Mouse (Mus musculus) liver, embryonic 16.5 days (tissue): Measurements from ENCODE around the gene Prkar2a. TPM values are rescaled to one million over a fixed set of nuclear protein-coding genes. Genes with fewer than 3 reads are reported as not detected.
A peak's percentile ranks its signal among the peaks of the same experiment; 100 is the strongest.
"Not testable (repeated sequence)": the region's sequence is repeated elsewhere in the genome, so short reads cannot be mapped to it uniquely, and the experiment has no call there.

Experiments
- ATAC-seq: fragments of 200-750 bp; cut with Nextera tagmentation; 2 replicates; pipeline ENCODE4 v1.8.0; 2017; ENCODE audit warnings: low read depth, mild to moderate bottlenecking, moderate number of reproducible peaks, moderate library complexity
- H3K27ac ChIP-seq: fragments of 300-500 bp; sonication (generic); 2 replicates; pipeline ENCODE4 v1.5.1; 2014; ENCODE audit warnings: mild to moderate bottlenecking, low read length
- H3K27me3 ChIP-seq: fragments of 300-500 bp; sonication (generic); 2 replicates; pipeline ENCODE4 v1.6.1; 2014; ENCODE audit warnings: low read depth, low read length, mixed read lengths; ENCODE audit not compliant: control insufficient read depth, insufficient read depth
- H3K36me3 ChIP-seq: fragments of 300-500 bp; sonication (generic); 2 replicates; pipeline ENCODE4 v1.6.1; 2014; ENCODE audit warnings: mild to moderate bottlenecking; ENCODE audit not compliant: control insufficient read depth, insufficient read depth
- H3K4me1 ChIP-seq: fragments of 300-500 bp; sonication (generic); 2 replicates; pipeline ENCODE4 v1.6.1; 2014; ENCODE audit warnings: low read depth, low read length, mixed read lengths; ENCODE audit not compliant: control insufficient read depth
- H3K4me2 ChIP-seq: fragments of 300-500 bp; sonication (generic); 2 replicates; pipeline ENCODE4 v1.6.1; 2014; ENCODE audit warnings: low read depth, low read length, mixed read lengths
- H3K4me3 ChIP-seq: fragments of 300-500 bp; sonication (generic); 2 replicates; pipeline ENCODE4 v1.5.1; 2014; ENCODE audit warnings: low read depth, mild to moderate bottlenecking, low read length
- H3K9ac ChIP-seq: fragments of 300-500 bp; sonication (generic); 2 replicates; pipeline ENCODE4 v1.6.1; 2014; ENCODE audit warnings: low read depth, low read length
- H3K9me3 ChIP-seq: fragments of 300-500 bp; sonication (generic); replicated peaks from 2 replicates; pipeline ENCODE4 v1.6.1; 2016; ENCODE audit warnings: low read length; ENCODE audit not compliant: control insufficient read depth
- whole genome bisulfite sequencing: fragments of 180-500 bp; shearing (Covaris S2); extraction: QIAGEN DNeasy Blood & Tissue Kit; methylation state at CpG from one replicate; pipeline ENCODE4 v1.1.7; 2014; ENCODE audit not compliant: insufficient replicate concordance; 5-methylcytosine and 5-hydroxymethylcytosine counted together
- polyA plus RNA-seq: library from polyadenylated mRNA; unstranded; fragments of >200 nt; fragmentation: Nextera tagmentation; extraction: Ambion mirVana; gene quantifications from 2 replicates; pipeline ENCODE4 v1.2.1, GENCODE M21; 2015

The Prkar2a gene
- 6.6 and 8.8 TPM in 2 replicates for polyA plus RNA-seq

DNA sequence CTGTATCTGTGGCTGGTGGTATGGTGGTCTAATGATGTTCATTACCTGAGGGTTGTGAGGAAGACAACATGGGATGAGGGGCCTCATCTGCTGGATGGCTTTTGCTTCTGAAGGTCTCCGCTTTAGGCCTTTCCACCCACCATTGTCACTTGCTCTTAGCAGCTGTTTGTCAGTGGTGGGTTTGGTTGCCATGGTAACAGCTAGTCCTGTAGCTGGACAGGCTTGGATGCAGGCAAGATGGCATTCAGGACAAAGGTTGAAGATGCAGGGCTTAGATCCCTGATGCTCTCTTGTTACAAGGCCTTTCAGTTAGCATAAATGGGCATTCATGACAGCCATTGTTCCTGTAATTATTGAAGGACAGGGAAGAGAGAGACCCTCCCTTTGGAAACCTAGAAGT is at the start of gene Prkar2a:
Prkar2a (plus strand) TSS at position 209 of the 400 bp plus-strand sequence.
- H3K9ac ChIP-seq, result no peak within 1 kb of the TSS
- no peak for ATAC-seq
- WGBS, result 77% methylated on average over 1 of the region's 1 CpGs
- no peak within 1 kb of the TSS for H3K4me3 ChIP-seq
- no peaks in the 10 kb centered on the region for H3K36me3 ChIP-seq
- H3K9me3 ChIP-seq, result no peaks in the 10 kb centered on the region
- H3K4me1 ChIP-seq, result peaks cover 16% of the 10 kb centered on the region
- no peak within 1 kb of the TSS for H3K4me2 ChIP-seq
- peaks cover 24% of the 10 kb centered on the region for H3K27me3 ChIP-seq
- H3K27ac ChIP-seq, result peak within 1 kb of the TSS; percentile 59

DNA sequence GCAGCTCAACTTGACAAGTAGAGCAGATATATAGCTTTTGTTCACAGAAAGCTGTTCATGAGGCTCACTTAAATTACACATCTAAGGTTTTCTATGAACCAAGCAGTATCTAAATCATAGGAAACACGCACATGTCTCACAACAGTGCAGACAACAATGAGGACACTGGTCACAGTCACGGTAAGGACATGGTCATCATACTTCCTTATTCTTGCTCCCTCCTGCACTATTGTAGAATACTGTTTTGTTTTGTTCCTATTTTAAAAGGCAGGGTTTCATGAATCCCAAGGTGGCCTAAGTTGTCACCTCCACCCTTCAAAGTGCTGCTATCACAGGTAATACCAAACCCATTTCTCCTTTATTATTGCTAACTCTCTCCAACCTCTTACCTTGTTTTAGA is 49.3 kb upstream of the Prkar2a start:
- Histone ChIP-seq H3K27ac (no peak overlapping the region), H3K27me3 (no peaks in the 10 kb centered on the region), H3K9ac (no peak overlapping the region), H3K4me3 (no peak overlapping the region), H3K36me3 (peaks cover 9% of the 10 kb centered on the region), H3K4me2 (no peak overlapping the region), H3K9me3 (no peaks in the 10 kb centered on the region), H3K4me1 (peaks cover 7% of the 10 kb centered on the region)
- 51% methylated on average over 2 of the region's 2 CpGs for WGBS
- no peak for ATAC-seq

DNA sequence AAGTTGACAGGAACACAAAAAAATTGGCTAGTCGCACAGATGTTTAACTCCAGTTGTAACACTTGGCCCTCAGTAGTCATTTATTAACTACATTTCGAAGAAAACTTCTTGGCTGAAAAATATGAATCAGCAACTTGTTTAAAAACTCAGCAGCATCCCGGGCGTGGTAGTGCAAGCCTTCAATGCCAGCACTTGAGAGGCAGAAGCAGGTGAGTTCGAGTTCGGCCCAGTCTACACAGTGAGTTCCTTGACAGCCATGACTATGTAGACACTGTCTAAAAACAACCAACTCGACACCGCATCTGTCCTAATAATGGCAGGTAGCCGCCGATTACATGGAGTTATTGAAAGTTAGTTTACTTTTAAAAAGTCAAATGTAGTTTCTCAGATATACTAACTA is 40.9 kb upstream of the Prkar2a start:
- H3K4me3 ChIP-seq, result peak overlapping the region; percentile 98
- H3K36me3 ChIP-seq, result no peaks in the 10 kb centered on the region; the same call in 1 of the 2 replicates
- peak overlapping the region; percentile 90 for H3K4me2 ChIP-seq
- peak overlapping the region; percentile 96 for H3K27ac ChIP-seq
- peaks cover 20% of the 10 kb centered on the region for H3K4me1 ChIP-seq
- WGBS, result 20% methylated on average over 10 of the region's 10 CpGs
- H3K27me3 ChIP-seq, result no peaks in the 10 kb centered on the region
- ATAC-seq, result no peak
- H3K9ac ChIP-seq, result peak overlapping the region; percentile 97
- H3K9me3 ChIP-seq, result no peaks in the 10 kb centered on the region

DNA sequence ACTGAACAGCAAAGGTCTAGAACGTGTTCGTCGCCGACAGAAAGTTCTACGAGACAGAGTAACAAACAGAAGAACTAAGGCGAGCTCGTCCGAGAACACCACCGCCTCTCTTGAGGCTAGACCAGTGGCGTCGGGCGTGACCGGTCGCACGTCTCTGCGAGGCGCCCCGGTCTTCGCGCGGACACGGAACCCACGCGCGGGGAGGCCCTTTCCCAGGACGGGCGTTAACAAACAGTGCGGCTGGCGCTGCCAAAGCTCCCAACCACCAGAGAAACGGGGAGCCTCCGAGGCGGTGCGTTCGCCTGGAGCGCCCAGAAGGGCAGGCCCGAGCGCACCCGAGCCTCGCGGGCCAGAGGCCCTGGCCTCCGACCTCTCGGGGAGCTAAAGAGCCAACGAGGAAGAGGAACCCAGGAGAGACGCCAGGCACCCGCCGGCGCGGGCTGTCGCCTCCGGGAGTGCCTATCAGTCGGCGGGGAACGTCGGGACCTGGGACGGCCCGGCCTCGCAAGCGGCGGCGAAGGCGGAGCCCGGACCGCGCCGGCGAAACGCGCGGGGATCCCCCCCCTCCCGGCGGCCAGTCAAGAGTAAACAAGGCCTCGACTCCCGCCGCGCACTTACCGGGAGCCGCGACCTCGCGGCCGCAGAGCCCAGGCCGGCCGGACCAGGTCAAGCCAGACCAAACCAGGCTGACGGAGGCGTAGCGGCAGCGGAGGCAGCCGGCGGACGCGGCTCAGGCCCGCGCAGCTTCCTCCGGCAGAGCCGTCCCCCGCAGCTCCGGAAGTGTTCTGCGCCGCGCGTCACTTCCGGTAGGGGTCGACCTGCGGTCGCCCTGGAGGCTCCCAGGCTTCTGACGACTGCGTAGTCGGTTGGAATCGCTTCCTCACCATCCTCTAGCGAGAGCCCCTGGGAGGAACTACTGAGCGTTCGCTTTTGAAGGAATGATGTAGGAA is 40.2 kb upstream of the Prkar2a start, which contains the start of gene Arih2:
Arih2 (minus strand) TSS at position 776 of the 950 bp plus-strand sequence.
- H3K9ac ChIP-seq, result peak within 1 kb of the TSS; percentile 97
- H3K9me3 ChIP-seq, result no peaks in the 10 kb centered on the region
- H3K36me3 ChIP-seq, result no peaks in the 10 kb centered on the region
- under 1% methylated on average over 100 of the region's 112 CpGs for WGBS
- ATAC-seq, result peak; percentile 96
- peak within 1 kb of the TSS; percentile 98 for H3K4me3 ChIP-seq
- H3K4me1 ChIP-seq, result peaks cover 20% of the 10 kb centered on the region
- H3K4me2 ChIP-seq, result peak within 1 kb of the TSS; percentile 90
- peak within 1 kb of the TSS; percentile 96 for H3K27ac ChIP-seq
- H3K27me3 ChIP-seq, result no peaks in the 10 kb centered on the region

DNA sequence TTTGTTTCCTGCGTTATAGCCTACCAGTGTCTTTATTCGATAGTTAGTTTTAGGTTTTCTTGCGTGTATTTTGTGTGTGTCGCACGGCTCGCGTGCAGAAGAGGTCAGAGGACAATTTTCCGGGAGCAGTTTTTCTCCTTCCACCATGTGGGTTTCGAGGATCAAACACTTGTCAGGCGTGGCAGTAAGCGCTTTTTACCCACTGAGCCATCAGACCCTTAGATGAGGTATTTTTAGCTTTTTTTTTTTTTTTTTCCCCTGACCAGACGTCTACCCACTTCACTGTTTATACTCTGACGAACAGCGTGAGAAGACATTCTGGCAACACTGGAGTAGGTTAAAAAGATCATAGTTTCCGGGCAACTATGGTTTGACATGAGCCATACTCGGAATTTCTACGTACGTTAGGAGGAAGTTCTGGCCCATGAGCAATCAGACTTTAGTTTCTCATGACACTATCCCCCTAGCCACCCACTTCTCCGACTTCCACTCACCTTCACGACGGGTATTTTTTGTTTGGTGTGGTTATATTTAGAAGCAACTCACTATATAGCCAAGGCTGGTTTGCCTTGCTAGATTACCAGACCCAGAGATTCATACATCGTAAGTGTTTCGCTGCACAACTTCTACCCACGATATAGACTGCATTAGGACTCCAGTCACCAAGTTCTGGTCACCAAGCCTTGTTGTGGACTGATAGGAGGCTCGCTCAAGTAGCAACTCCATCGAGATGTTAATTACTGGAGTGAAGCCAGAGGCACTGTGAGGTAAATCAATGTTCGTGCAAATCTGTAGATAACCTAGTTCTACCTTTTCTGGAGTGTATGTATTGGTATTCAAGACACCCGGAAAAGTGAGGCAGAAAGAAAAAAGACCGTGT is 39.3 kb upstream of the Prkar2a start:
- no peaks in the 10 kb centered on the region for H3K27me3 ChIP-seq
- H3K4me3 ChIP-seq, result peak overlapping the region; percentile 98
- peak overlapping the region; percentile 97 for H3K9ac ChIP-seq
- no peaks in the 10 kb centered on the region for H3K9me3 ChIP-seq
- no peaks in the 10 kb centered on the region for H3K36me3 ChIP-seq
- H3K4me1 ChIP-seq, result peaks cover 20% of the 10 kb centered on the region
- 12% methylated on average over 29 of the region's 29 CpGs for WGBS
- no peak for ATAC-seq
- peak overlapping the region; percentile 90 for H3K4me2 ChIP-seq
- H3K27ac ChIP-seq, result peak overlapping the region; percentile 96

DNA sequence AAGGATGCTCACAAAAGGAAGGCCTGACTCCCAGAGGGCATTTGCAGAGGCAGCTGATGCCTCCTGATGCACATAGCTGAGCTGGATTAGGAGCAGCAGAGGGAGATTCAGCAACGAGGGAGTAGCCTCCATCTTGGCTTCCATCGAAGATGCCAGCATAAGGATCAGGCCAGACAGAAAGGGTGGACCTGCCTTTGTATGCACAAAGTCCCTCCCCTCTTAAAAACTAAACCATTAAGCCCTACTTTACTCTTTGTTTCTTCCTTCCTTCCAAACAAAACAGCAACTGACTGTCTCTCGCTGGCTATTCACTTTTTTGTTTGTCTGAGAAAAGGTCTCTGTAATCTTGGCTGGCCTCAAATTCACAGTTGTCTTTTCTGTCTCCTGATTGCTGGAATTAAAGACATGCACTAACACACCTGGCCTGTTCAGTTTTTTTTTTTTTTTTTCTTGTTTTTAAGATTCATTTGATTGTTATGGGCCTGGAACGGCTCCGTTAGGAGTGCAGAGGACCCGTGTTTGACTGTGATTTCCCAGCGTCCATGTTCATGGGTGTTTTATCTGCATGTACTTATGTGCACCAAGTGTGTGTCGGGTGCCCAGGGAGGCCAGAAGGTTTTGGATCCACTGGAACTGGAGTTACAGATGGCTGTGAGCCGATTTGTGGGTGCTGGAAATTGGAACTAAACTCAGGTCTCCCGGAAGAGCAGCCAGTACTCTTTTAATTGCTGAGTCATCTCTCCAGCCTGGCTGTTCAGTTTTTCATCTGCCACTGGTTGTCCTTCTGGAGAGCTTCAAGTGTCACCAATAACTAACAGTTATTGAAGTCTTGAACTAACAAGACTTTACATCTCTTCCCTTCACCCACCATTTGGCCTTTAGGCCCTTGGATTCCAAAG is 34.3 kb upstream of the Prkar2a start:
- Histone ChIP-seq H3K27ac (no peak overlapping the region), H3K27me3 (no peaks in the 10 kb centered on the region), H3K4me1 (peaks cover 13% of the 10 kb centered on the region), H3K9ac (no peak overlapping the region), H3K4me3 (no peak overlapping the region), H3K36me3 (no peaks in the 10 kb centered on the region), H3K4me2 (no peak overlapping the region), H3K9me3 (no peaks in the 10 kb centered on the region)
- ATAC-seq, result no peak
- WGBS, result 63% methylated on average over 10 of the region's 10 CpGs

DNA sequence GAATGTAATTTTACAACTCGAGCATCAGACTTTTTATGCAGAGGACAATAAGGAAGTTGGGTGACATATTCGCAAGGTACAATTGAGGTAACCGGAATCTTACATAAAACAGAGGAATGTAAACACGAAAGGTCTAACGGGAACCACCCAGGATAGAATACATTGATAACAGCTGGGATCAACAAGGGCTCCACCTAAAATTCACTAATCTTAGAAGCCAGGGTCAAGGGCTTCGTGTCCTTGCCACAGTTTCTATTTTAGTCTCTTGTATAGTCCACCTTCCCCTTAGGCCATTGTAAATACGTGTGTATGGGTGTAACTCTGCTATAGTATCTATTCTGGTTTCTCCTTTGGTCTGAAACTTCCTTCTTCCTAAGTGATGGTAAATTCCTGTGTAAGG is 33.2 kb upstream of the Prkar2a start:
- H3K9ac ChIP-seq, H3K27me3 ChIP-seq, H3K4me1 ChIP-seq, ATAC-seq, H3K27ac ChIP-seq, H3K36me3 ChIP-seq, H3K9me3 ChIP-seq, H3K4me2 ChIP-seq, H3K4me3 ChIP-seq: not testable (repeated sequence)
- 45% methylated on average over 7 of the region's 7 CpGs for WGBS
